Mouse (Mus musculus) heart, embryonic 15.5 days (tissue): ENCODE results near the gene Tmem88. TPM values are rescaled to one million over a fixed set of nuclear protein-coding genes. Genes with fewer than 3 reads are reported as not detected.

ENCODE experiments used
- ATAC-seq: fragments of 200-750 bp; cut with Nextera tagmentation; replicated peaks from 2 replicates; pipeline ENCODE4 v1.8.0; 2017; ENCODE audit warnings: low read depth, moderate TSS enrichment; ENCODE audit not compliant: insufficient number of reproducible peaks, insufficient read depth, low FRiP score
- H3K27ac ChIP-seq: fragments of 300-500 bp; sonication (generic); 2 replicates; pipeline ENCODE4 v1.5.1; 2015; ENCODE audit warnings: mild to moderate bottlenecking, inconsistent platforms
- H3K27me3 ChIP-seq: fragments of 300-500 bp; sonication (generic); 2 replicates; pipeline ENCODE4 v1.6.1; 2015; ENCODE audit warnings: inconsistent platforms
- H3K36me3 ChIP-seq: fragments of 300-500 bp; sonication (generic); 2 replicates; pipeline ENCODE4 v1.6.1; 2015; ENCODE audit warnings: mild to moderate bottlenecking, inconsistent platforms
- H3K4me1 ChIP-seq: fragments of 300-500 bp; sonication (generic); replicated peaks from 2 replicates; pipeline ENCODE4 v1.6.1; 2015; ENCODE audit warnings: inconsistent platforms
- H3K4me2 ChIP-seq: fragments of 300-500 bp; sonication (generic); 2 replicates; pipeline ENCODE4 v1.6.1; 2015; ENCODE audit warnings: inconsistent platforms, mild to moderate bottlenecking, moderate library complexity
- H3K4me3 ChIP-seq: fragments of 300-500 bp; sonication (generic); 2 replicates; pipeline ENCODE4 v1.5.1; 2015; ENCODE audit warnings: mild to moderate bottlenecking, inconsistent platforms
- H3K9ac ChIP-seq: fragments of 300-500 bp; sonication (generic); 2 replicates; pipeline ENCODE4 v1.6.1; 2015; ENCODE audit warnings: mild to moderate bottlenecking, inconsistent platforms
- H3K9me3 ChIP-seq: fragments of 300-500 bp; sonication (generic); replicated peaks from 2 replicates; pipeline ENCODE4 v1.6.1; 2016; ENCODE audit warnings: inconsistent platforms
- WGBS: fragments of 180-500 bp; shearing (Covaris S2); methylation state at CpG from one replicate; pipeline ENCODE4 v1.1.7; 2015; ENCODE audit warnings: mixed read lengths; 5-methylcytosine and 5-hydroxymethylcytosine counted together
- polyA plus RNA-seq: library from polyadenylated mRNA; unstranded; fragments of >200 nt; fragmentation: Nextera tagmentation; extraction: Ambion mirVana; gene quantifications from 2 replicates; pipeline ENCODE4 v1.2.1, GENCODE M21; 2015

Gene Tmem88
- polyA plus RNA-seq, 1 experiment from 2014 or later = 40.6 TPM

DNA sequence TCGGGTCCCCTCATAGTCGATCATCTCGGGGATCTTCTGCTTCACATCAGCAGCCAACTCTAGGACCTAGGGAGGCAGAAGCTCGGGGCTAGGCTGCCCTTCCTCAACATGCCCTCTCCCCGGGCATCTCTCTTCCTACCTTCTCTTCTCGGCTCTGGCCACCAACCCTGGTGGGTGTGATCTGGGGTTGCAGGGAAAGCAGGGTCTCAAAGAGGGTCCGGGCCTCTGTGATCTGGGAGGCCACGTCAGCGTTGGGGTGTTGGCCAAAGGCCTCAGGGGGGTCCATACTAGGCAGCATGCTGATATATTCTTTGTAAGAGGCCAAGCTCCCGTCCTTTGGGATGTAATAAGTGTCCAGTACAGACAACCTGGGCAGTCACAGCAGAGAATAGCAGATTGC lies 24.8 kb upstream of the Tmem88 start:
- Histone ChIP-seq H3K27me3 (peaks cover 21% of the 10 kb centered on the region), H3K4me3 (no peak overlapping the region), H3K4me2 (no peak overlapping the region), H3K4me1 (peaks cover 34% of the 10 kb centered on the region), H3K36me3 (no peaks in the 10 kb centered on the region), H3K27ac (no peak overlapping the region), H3K9ac (no peak overlapping the region), H3K9me3 (no peaks in the 10 kb centered on the region)
- 88% methylated on average over 10 of the region's 10 CpGs for WGBS
- ATAC-seq = no peak

DNA sequence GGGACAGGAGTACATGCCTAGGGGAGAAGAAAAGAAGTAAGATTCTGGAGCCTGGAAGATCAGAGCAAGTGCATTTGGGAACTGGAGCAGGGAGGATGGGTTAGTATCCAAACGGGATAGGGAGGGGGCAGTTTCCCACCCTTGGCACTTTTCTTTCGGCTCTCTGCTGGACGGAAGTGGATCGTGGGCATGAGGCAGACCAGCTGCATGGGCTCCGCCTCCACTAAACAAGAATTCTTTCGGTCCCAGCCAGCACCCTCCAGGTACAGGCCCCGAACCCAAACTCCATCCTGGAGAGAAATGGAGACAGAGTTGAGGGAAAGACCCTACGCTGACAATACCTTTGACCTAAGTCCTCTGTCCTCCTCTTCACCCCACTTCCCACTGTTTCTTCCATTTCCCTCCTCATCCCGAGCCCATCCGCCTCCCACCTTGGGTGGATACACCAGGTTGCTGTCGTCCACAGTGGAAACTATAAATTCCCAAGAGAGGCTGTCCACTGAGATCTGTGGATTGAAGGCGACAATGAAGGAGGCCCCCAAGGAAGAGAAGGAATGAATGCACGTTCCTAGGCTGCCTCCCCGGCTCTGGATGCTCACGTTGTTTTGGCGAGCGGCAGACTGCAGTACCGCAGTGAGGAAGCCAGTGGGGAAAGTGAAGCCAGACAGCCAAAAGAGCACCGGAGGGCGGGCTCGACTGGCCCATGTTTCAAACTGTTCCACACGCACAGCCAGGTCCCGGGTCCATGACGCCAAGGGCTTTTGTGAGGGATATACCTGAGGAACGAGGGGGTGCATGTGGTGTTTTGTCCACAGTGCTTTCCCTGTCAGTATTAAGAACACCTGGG lies 23.3 kb upstream of the Tmem88 start:
- H3K9me3 ChIP-seq = no peaks in the 10 kb centered on the region

DNA sequence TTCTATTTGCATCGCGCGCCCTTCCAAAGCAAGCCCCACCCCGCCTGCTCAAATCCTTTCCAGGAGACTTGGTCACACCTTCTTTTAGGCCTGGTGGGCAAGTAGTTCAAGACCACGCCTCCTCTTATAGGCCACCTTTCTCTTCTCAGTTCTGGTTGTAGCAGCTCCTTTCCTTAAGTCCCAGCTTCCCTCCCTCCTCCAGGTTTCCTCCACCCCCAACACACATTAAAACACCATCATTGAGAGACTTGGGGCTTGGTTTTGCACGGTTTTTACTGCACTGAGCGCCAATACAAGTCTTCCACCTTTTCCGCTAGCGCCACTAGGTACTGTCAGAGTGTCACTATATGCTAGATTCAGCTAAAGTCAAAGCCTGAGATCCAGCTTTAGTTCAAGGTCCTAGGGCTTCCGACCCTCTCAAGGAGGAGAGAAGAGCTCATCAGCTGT lies 22.5 kb upstream of the Tmem88 start:
- H3K4me2 ChIP-seq = peak overlapping the region; percentile 93
- H3K9ac ChIP-seq = peak overlapping the region; percentile 56
- H3K9me3 ChIP-seq = no peaks in the 10 kb centered on the region
- no peak overlapping the region for H3K27ac ChIP-seq
- 9% methylated on average over 10 of the region's 10 CpGs for WGBS
- H3K4me1 ChIP-seq = peaks cover 48% of the 10 kb centered on the region
- H3K27me3 ChIP-seq = peaks cover 21% of the 10 kb centered on the region
- peak overlapping the region; percentile 61 for H3K4me3 ChIP-seq
- no peak for ATAC-seq
- no peaks in the 10 kb centered on the region for H3K36me3 ChIP-seq

More for the DNA sequence above, 23.3 kb upstream of the Tmem88 start:
- Histone ChIP-seq H3K27ac (no peak overlapping the region), H3K4me2 (peak overlapping the region; percentile 93), H3K4me1 (peaks cover 48% of the 10 kb centered on the region), H3K4me3 (peak overlapping the region; percentile 61; the same call in 1 of the 2 replicates), H3K9ac (peak overlapping the region; percentile 56; the same call in 1 of the 2 replicates), H3K36me3 (no peaks in the 10 kb centered on the region), H3K27me3 (peaks cover 21% of the 10 kb centered on the region)
- no peak for ATAC-seq
- 22% methylated on average over 25 of the region's 25 CpGs for WGBS

DNA sequence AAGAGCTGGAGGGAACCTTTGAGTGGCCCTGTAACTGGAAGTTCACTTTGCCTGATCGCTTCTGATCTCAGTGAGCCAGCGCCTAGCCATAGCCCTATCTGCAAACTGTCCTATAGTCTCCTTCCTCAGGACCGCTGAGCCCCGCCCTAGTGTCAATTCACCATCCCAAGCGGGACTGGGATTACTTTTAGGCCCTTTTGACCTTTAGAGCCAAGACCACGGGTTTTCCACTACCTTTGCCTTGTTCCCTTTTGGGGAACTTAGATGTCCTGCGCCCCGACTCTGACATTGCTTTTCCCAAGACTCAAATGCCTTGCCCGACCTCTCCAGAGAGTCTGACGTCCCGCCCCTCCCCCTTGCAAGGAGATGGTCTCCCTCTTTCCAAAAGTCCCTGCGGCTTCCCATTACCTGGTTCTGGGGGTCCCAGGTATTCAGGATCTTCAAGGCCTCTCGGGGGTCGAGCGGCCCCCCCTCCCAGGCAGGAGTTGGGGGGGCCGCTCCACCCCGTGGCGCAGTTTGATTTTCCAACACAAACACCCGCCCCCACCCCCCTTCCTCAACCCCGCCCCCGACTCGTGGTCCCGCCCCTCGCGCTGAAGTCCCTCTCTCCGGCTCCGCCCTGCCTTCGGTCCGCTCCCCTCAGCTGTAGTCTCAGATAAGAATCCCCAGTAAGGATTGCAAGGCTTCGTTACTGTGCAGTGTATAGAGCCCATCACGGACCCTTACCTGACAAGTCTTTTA lies 21.9 kb upstream of the Tmem88 start:
- H3K9ac ChIP-seq = peak overlapping the region; percentile 56
- under 1% methylated on average over 31 of the region's 31 CpGs for WGBS
- peak overlapping the region; percentile 95 for H3K27ac ChIP-seq
- H3K9me3 ChIP-seq = no peaks in the 10 kb centered on the region
- peaks cover 21% of the 10 kb centered on the region for H3K27me3 ChIP-seq
- peak overlapping the region; percentile 61 for H3K4me3 ChIP-seq
- peaks cover 54% of the 10 kb centered on the region for H3K4me1 ChIP-seq
- no peak for ATAC-seq
- H3K4me2 ChIP-seq = peak overlapping the region; percentile 93
- no peaks in the 10 kb centered on the region for H3K36me3 ChIP-seq

DNA sequence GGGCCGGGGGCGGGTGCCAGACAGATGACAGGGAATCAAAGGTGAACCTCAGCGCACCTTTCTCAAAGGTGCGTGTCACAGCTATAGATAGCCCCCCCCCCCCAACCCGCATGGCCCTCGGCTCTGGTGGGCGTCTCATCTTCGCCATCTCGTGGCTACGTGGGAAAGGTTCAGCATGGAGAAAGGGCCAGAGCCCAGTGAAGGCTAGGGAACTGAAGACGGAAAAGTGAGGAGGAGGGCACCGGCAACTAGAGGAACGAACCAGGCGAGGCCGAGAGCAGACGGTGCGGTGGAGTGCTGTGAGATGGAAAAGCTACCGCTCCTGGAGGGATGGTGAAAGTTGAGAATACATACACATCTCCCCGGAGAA lies 21.4 kb upstream of the Tmem88 start:
- peaks cover 60% of the 10 kb centered on the region for H3K4me1 ChIP-seq
- peak overlapping the region; percentile 95 for H3K27ac ChIP-seq
- ATAC-seq = no peak
- 1% methylated on average over 19 of the region's 19 CpGs for WGBS
- peak overlapping the region; percentile 93 for H3K4me2 ChIP-seq
- H3K36me3 ChIP-seq = no peaks in the 10 kb centered on the region
- peaks cover 21% of the 10 kb centered on the region for H3K27me3 ChIP-seq
- H3K9me3 ChIP-seq = no peaks in the 10 kb centered on the region
- H3K4me3 ChIP-seq = peak overlapping the region; percentile 61
- H3K9ac ChIP-seq = peak overlapping the region; percentile 56

DNA sequence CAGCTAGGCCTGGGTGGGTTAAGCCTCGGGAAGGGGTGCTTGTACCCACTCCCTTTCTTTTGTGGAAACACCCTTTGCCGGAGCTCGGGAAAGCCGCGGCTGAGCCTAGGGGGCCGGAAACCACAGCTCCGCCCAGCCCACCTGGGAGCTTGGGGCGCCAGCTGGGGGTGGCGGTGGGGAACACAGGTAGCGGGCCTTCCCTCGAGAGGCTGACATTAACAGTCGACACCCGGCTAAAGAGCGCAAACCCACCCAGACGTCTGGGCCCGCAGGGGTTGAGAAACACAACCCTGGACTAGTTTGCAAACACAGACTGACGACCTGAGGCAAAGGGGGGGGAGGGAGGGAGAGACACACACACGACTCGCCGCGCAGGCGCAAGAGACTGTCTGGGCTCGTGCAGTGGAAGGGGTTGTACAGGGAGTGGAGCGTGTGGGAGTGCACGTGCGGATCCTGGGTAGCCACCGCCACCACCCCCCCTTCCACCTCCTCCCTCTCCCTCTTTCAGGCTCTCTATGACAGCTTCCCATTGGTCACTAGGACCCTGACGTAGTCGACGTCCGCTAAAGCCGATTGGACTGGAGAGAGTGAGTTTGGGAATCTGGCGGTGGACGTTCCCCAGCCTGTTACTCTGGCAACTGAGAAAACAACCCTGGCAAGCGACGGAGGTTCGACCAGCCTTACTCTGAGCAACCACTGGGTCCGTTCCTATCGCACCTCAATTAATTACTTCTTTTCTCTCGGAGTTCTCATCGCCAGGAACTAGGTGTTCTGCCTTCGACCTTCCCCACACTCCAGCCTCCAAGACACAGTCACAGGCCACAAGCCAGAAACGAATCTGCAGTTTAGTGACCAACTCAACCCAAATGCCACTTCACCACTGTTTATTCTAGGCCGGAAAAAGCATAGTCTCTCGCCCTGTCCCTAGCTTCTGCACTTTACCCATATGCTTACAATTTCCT lies 20.7 kb upstream of the Tmem88 start:
- H3K36me3 ChIP-seq = no peaks in the 10 kb centered on the region
- no peaks in the 10 kb centered on the region for H3K9me3 ChIP-seq
- peak overlapping the region; percentile 93 for H3K4me2 ChIP-seq
- H3K4me3 ChIP-seq = peak overlapping the region; percentile 61
- 0% methylated on average over 41 of the region's 45 CpGs for WGBS
- peak overlapping the region; percentile 95 for H3K27ac ChIP-seq
- ATAC-seq = peak; percentile 83
- peaks cover 21% of the 10 kb centered on the region for H3K27me3 ChIP-seq
- peak overlapping the region; percentile 65 for H3K9ac ChIP-seq
- H3K4me1 ChIP-seq = peaks cover 66% of the 10 kb centered on the region

DNA sequence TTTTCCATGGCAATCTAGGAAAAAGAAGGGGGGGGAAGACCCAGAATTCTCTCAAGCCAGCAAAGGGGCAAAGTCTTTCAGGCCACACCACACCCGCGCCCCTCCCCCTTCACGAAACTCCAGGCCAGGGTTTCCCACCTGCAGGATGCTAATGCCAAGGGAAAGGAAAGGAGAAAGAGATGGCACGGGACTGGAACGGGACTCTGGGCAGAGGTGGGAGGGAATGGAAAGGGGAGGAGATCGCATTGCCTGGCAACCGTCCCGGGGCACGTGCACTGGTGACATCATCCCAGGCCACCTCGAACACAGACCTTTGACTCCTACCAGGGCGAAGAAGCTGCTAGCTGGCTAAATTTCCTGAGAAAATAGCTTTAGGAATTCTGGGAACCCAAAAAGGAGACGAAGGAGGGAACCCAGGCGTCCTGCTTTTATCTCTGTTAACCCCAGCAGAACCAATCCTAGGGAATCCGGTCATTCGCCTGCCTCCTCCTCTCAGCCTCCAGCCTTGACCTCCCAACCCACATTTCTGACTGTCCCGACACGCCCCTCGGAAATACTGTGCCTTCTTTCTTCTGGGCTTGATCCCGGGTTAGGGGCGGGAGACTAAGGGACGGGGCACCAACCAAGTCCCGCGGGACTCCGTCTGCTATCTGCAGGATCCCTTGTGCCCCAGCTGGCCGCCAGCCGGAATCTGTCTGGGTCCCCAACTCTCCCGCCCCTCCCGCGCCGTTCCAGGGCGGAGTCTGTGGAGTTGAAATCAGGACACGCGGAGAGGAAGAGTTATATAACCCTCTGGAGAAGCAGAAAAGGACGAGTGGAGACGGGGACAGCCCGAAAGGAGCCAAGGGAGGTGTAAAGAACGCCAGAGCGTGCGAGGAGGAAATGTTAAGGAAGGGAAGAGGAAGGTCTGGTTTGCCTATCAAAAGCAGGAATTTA lies 19.7 kb upstream of the Tmem88 start:
- peaks cover 4% of the 10 kb centered on the region; the same call in 1 of the 2 replicates for H3K36me3 ChIP-seq
- peaks cover 16% of the 10 kb centered on the region for H3K27me3 ChIP-seq
- H3K27ac ChIP-seq = peak overlapping the region; percentile 95
- peaks cover 77% of the 10 kb centered on the region for H3K4me1 ChIP-seq
- H3K4me3 ChIP-seq = peak overlapping the region; percentile 61
- 0% methylated on average over 39 of the region's 39 CpGs for WGBS
- ATAC-seq = peak; percentile 58
- peak overlapping the region; percentile 65 for H3K9ac ChIP-seq
- peak overlapping the region; percentile 93 for H3K4me2 ChIP-seq
- H3K9me3 ChIP-seq = no peaks in the 10 kb centered on the region

DNA sequence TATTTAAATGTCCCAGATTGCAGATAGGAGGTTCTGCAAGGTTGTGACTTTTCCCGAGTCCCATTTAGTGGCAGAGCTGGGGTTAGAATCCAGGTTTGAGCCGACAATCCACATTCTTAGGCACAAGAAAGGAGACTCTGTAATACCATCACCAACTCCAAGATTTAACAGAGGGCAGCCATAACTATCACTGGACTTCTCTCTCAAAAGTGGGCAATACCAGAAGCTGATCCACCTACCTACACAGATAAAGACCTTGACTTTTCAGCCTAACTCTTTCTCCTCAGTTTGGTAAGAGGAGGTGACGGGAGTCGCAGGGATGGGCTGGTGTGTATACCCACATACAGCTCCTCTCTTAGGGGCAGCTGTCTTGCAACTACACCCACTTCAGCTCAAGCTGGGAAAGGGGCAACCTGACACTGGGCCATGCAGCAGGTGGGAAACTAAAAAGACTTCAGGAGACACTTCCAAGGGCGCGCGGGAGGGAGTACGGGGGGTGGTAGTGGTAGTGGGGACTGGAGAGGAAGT lies 19.0 kb upstream of the Tmem88 start:
- H3K9me3 ChIP-seq = no peaks in the 10 kb centered on the region
- H3K27ac ChIP-seq = peak overlapping the region; percentile 95
- H3K4me2 ChIP-seq = peak overlapping the region; percentile 93
- H3K9ac ChIP-seq = peak overlapping the region; percentile 55
- 7% methylated on average over 8 of the region's 8 CpGs for WGBS
- peaks cover 7% of the 10 kb centered on the region; the same call in 1 of the 2 replicates for H3K36me3 ChIP-seq
- H3K4me1 ChIP-seq = peaks cover 84% of the 10 kb centered on the region
- ATAC-seq = no peak
- peak overlapping the region; percentile 61 for H3K4me3 ChIP-seq
- peaks cover 9% of the 10 kb centered on the region for H3K27me3 ChIP-seq

DNA sequence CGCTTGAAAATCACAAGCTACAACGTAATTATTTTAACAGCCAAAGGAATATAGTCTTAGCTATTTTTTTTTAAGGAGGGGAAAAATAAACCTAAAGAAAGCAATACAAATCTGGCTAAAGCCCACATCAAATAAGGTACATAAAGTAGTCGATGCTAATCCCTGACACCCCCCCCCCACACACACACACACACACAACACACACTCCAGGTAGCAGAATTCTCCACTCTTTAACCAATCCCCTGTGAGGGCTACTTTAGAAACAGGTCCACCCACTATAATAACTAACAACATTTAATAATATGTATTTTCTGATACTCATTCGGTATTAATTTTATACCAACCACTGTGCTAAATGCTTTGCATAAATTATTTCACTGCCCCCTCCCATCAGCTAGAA lies 18.5 kb upstream of the Tmem88 start:
- Histone ChIP-seq H3K9me3 (no peaks in the 10 kb centered on the region), H3K4me1 (peaks cover 84% of the 10 kb centered on the region), H3K27ac (peak overlapping the region; percentile 95), H3K27me3 (peaks cover 8% of the 10 kb centered on the region), H3K36me3 (peaks cover 7% of the 10 kb centered on the region; the same call in 1 of the 2 replicates), H3K4me2 (peak overlapping the region; percentile 93), H3K9ac (peak overlapping the region; percentile 55; the same call in 1 of the 2 replicates), H3K4me3 (peak overlapping the region; percentile 61)
- no peak for ATAC-seq
- 2% methylated on average over 4 of the region's 4 CpGs for WGBS
